Mouse (Mus musculus): Measurements from ENCODE around the gene Olfr1420. TPM values are rescaled to one million over a fixed set of nuclear protein-coding genes. Genes with fewer than 3 reads are reported as not detected.
A peak's percentile ranks its signal among the peaks of the same experiment; 100 is the strongest.
"Not testable (repeated sequence)": the region's sequence is repeated elsewhere in the genome, so short reads cannot be mapped to it uniquely, and the experiment has no call there.

Olfr1420 gene
- total and polyA plus RNA-seq, 3 experiments = 0.38 TPM; not detected in 2

DNA sequence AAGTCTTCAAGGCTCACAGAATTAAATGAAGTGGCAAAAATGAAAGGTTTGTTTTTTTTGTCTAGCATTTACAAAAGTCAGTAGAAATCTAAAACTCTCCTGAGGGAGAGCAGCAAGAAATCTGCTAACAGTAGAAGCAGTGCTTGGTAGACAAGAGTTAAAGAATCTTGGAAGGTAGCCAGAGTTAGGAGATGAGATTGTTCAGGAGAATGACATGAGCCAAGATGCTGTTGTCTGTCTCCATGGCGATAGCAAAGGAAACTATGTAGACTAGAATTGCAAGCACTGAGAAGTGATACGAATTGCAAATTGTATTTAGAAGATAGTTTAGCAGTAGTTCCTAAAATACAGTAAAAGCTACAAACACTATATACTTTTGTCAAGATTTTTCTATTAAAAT is 29.4 kb downstream of the Olfr1420 start:
- peaks cover 46% of the 10 kb centered on the region for H3K36me3 ChIP-seq (replicated peaks)
- TF ChIP-seq POLR2AphosphoS5 (IDR thresholded peaks at IDR 0.05; ENCODE audit: insufficient replicate concordance, low read depth, low read length) = no peak
- no peak for TF ChIP-seq GATA2 (IDR thresholded peaks at IDR 0.05; ENCODE audit: borderline replicate concordance, low read depth, low read length)
- TF ChIP-seq TAL1 (conservative IDR thresholded peaks at IDR 0.05; ENCODE audit: low read depth, low read length) = no peak
- TF ChIP-seq CTCF (IDR thresholded peaks at IDR 0.05; ENCODE audit: low read depth, low read length) = no peak
- TF ChIP-seq GATA1 (IDR thresholded peaks at IDR 0.05; ENCODE audit: borderline replicate concordance, low read length) = no peak
- DNase-seq (ENCODE audit: low spot score) (no peak), ATAC-seq (ENCODE audit: extremely low read depth, insufficient number of reproducible peaks, low FRiP score, poor library complexity, severe bottlenecking) (no peak)
- no peaks in the 10 kb centered on the region for H3K27me3 ChIP-seq (ENCODE audit: insufficient read depth, low read length)
- no peaks in the 10 kb centered on the region for H3K9me3 ChIP-seq (replicated peaks)
- H3K4me1 ChIP-seq (ENCODE audit: insufficient read depth, low read depth, low read length) = peaks cover 44% of the 10 kb centered on the region
- H3K4me3 ChIP-seq (ENCODE audit: low read depth, low read length) = no peak overlapping the region

DNA sequence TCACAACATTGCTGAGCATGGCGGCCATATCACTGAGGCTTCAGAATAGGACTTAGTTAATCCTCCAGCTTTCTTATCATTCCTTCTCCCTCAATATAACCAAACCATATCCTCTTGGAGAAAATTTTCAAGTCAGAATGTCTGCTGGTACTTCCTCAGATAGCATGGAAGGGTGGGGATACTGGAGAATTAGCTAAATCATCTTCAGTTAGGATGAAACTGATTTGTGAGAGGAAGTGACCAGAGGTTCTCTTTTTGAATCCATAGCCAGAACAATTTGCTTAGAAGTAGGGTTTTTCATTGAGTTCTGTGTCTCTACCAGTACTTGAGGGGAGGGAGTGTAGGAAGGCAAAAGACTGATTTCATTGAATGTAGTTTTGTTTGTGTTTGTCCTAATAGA is 35.7 kb downstream of the Olfr1420 start:
- peaks cover 71% of the 10 kb centered on the region for H3K36me3 ChIP-seq (replicated peaks)
- TF ChIP-seq CTCF (IDR thresholded peaks at IDR 0.05; ENCODE audit: low read depth, low read length) = no peak
- no peak for TF ChIP-seq TAL1 (conservative IDR thresholded peaks at IDR 0.05; ENCODE audit: low read depth, low read length)
- no peak for TF ChIP-seq POLR2AphosphoS5 (IDR thresholded peaks at IDR 0.05; ENCODE audit: insufficient replicate concordance, low read depth, low read length)
- no peak for TF ChIP-seq GATA2 (IDR thresholded peaks at IDR 0.05; ENCODE audit: borderline replicate concordance, low read depth, low read length)
- no peak for TF ChIP-seq GATA1 (IDR thresholded peaks at IDR 0.05; ENCODE audit: borderline replicate concordance, low read length)
- no peak for ATAC-seq (ENCODE audit: extremely low read depth, insufficient number of reproducible peaks, low FRiP score, poor library complexity, severe bottlenecking)
- no peak overlapping the region for H3K4me3 ChIP-seq (ENCODE audit: low read depth, low read length)
- H3K9me3 ChIP-seq (replicated peaks) = no peaks in the 10 kb centered on the region
- no peak for DNase-seq (ENCODE audit: low spot score)
- H3K4me1 ChIP-seq (ENCODE audit: insufficient read depth, low read depth, low read length) = peaks cover 9% of the 10 kb centered on the region; the same call in 1 of the 2 replicates
- no peaks in the 10 kb centered on the region for H3K27me3 ChIP-seq (ENCODE audit: insufficient read depth, low read length)

DNA sequence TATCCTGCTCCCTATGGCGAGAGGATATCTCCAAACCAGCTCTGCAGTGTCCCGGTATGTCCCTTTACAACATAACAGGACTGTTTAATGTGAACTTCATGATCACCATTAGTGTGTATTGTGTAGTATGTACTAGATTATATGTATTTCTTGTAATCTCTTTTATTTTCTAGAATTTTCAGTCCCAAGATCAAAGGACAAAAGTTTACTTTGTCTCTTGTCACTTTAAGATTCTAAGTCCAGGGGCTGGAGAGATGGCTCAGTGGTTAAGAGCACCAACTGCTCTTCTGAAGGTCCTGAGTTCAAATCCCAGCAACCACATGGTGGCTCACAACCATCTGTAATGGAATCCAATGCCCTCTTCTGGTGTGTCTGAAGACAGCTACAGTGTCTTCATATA is 36.1 kb downstream of the Olfr1420 start:
- not testable (repeated sequence) for H3K4me1 ChIP-seq (ENCODE audit: insufficient read depth, low read depth, low read length); ATAC-seq (ENCODE audit: extremely low read depth, insufficient number of reproducible peaks, low FRiP score, poor library complexity, severe bottlenecking); H3K27me3 ChIP-seq (ENCODE audit: insufficient read depth, low read length); H3K9me3 ChIP-seq (replicated peaks); H3K4me3 ChIP-seq (ENCODE audit: low read depth, low read length); DNase-seq (ENCODE audit: low spot score)
- peaks cover 68% of the 10 kb centered on the region for H3K36me3 ChIP-seq (replicated peaks)

DNA sequence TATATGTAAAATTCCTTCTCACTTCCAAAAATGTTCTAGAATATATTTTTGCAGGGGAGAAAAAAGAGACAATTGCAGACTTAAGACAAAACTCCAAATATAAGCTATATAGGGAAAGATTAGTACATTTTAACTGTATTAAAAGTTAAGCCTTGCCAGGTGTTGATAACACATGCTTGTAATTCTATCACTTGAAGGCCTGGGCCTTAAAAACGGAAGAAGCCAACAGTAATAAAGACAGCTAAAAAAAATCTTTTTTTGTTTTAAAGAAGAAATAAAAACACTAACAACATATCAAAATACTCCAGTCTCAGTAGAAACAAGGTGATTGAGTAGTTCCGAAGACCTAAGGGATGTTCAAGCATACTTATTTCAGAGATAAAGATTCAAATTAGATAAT is 40.0 kb downstream of the Olfr1420 start:
- DNase-seq (ENCODE audit: low spot score) (no peak), ATAC-seq (ENCODE audit: extremely low read depth, insufficient number of reproducible peaks, low FRiP score, poor library complexity, severe bottlenecking) (no peak)
- no peak for TF ChIP-seq TAL1 (conservative IDR thresholded peaks at IDR 0.05; ENCODE audit: low read depth, low read length)
- TF ChIP-seq CTCF (IDR thresholded peaks at IDR 0.05; ENCODE audit: low read depth, low read length) = no peak
- TF ChIP-seq GATA2 (IDR thresholded peaks at IDR 0.05; ENCODE audit: borderline replicate concordance, low read depth, low read length) = no peak
- TF ChIP-seq GATA1 (IDR thresholded peaks at IDR 0.05; ENCODE audit: borderline replicate concordance, low read length) = no peak
- TF ChIP-seq POLR2AphosphoS5 (IDR thresholded peaks at IDR 0.05; ENCODE audit: insufficient replicate concordance, low read depth, low read length) = no peak
- H3K9me3 ChIP-seq (replicated peaks) = no peaks in the 10 kb centered on the region
- peaks cover 69% of the 10 kb centered on the region for H3K36me3 ChIP-seq (replicated peaks)
- H3K4me3 ChIP-seq (ENCODE audit: low read depth, low read length) = no peak overlapping the region
- H3K4me1 ChIP-seq (ENCODE audit: insufficient read depth, low read depth, low read length) = peaks cover 17% of the 10 kb centered on the region; the same call in 1 of the 2 replicates
- no peaks in the 10 kb centered on the region for H3K27me3 ChIP-seq (ENCODE audit: insufficient read depth, low read length)

DNA sequence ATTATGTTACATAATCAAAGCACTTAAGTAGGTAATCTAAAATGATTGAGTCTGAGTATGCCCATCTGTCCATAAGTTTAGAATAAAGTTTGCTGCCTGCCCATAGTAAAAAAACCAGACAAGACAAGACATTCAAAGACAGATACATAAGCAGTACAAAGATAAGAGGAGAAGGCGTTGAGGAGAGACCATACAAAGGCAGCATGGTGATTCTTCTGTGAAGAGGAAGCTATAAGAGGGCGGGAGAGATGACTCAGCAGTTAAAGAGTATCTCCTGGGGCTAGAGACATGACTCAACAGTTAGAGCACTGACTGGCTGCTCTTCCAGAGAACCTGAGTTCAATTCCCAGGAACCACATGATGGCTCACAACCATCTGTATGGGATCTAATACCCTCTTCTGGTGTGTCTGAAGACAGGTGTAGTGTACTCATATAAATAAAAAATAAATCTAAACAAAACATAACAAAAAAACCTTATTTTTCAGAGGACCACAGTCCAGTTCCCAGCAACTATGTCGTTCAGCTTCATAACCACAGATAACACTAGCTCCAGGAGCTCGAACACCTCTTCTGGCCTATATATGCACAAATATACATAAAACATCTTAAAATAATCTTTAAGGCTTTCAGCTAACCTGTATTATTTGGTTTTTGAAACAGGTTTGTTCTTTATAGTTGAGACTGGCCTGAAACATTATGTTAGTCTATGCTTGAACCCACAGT is 41.8 kb downstream of the Olfr1420 start:
- Histone ChIP-seq H3K4me1 (ENCODE audit: insufficient read depth, low read depth, low read length) (peaks cover 17% of the 10 kb centered on the region; the same call in 1 of the 2 replicates), H3K36me3 (replicated peaks) (peaks cover 71% of the 10 kb centered on the region), H3K27me3 (ENCODE audit: insufficient read depth, low read length) (no peaks in the 10 kb centered on the region), H3K4me3 (ENCODE audit: low read depth, low read length) (no peak overlapping the region), H3K9me3 (replicated peaks) (no peaks in the 10 kb centered on the region)
- ATAC-seq (ENCODE audit: extremely low read depth, insufficient number of reproducible peaks, low FRiP score, poor library complexity, severe bottlenecking) = peak; percentile 95
- TF ChIP-seq TAL1 (conservative IDR thresholded peaks at IDR 0.05; ENCODE audit: low read depth, low read length) = peak; percentile 22; the same call in 1 of the 2 replicates
- no peak for TF ChIP-seq POLR2AphosphoS5 (IDR thresholded peaks at IDR 0.05; ENCODE audit: insufficient replicate concordance, low read depth, low read length)
- DNase-seq (ENCODE audit: low spot score) = peak; percentile 68

DNA sequence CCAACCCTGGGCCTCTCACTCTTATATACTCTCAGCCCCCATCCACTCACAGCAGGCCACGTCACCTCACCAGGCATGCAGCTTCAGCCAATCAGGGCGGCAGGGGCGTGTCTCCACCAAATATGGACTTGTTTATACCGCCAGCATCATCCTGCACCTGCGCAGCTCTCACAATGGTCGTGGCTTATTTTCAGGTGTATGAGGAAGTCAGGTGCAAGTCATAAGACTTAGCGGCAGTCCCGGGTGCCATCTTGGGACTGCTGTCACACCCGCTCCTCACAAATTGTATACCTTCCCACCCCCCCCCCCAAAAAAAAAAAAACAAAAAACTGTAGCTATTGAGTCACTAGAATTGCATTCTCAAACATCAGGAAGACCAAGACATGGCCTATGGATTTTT is 60.1 kb downstream of the Olfr1420 start:
- not testable (repeated sequence) for H3K4me1 ChIP-seq (ENCODE audit: insufficient read depth, low read depth, low read length); H3K9me3 ChIP-seq (replicated peaks); H3K4me3 ChIP-seq (ENCODE audit: low read depth, low read length); H3K27me3 ChIP-seq (ENCODE audit: insufficient read depth, low read length); DNase-seq (ENCODE audit: low spot score); ATAC-seq (ENCODE audit: extremely low read depth, insufficient number of reproducible peaks, low FRiP score, poor library complexity, severe bottlenecking)
- peaks cover 46% of the 10 kb centered on the region for H3K36me3 ChIP-seq (replicated peaks)

Other genes starting within 250 kb of the Olfr1420 start
- not detected in 2 replicates for gene Ms4a3, start 245.7 kb upstream of the Olfr1420 start, total RNA-seq (2014; fragmentation: Nextera tagmentation)
- gene Ms4a3, start 245.7 kb upstream of the Olfr1420 start, total RNA-seq (2017) = 0.35 TPM in 1 of 2 replicates, not detected in the other
- not detected in 2 replicates for gene Ms4a3, start 245.7 kb upstream of the Olfr1420 start, polyA plus RNA-seq (2012)
- gene Oosp2, start 226.0 kb upstream of the Olfr1420 start, total RNA-seq (2014; fragmentation: Nextera tagmentation) = not detected in 2 replicates
- not detected in 2 replicates for gene Oosp2, start 226.0 kb upstream of the Olfr1420 start, total RNA-seq (2017)
- gene Oosp2, start 226.0 kb upstream of the Olfr1420 start, polyA plus RNA-seq (2012) = not detected in 2 replicates
- gene Oosp1, start 195.4 kb upstream of the Olfr1420 start, total RNA-seq (2014; fragmentation: Nextera tagmentation) = not detected in 2 replicates
- gene Oosp1, start 195.4 kb upstream of the Olfr1420 start, total RNA-seq (2017) = 0.11 TPM in 1 of 2 replicates, not detected in the other
- gene Oosp1, start 195.4 kb upstream of the Olfr1420 start, polyA plus RNA-seq (2012) = not detected in 2 replicates
- not detected in 2 replicates for gene Oosp3, start 189.5 kb upstream of the Olfr1420 start, total RNA-seq (2014; fragmentation: Nextera tagmentation)
- gene Oosp3, start 189.5 kb upstream of the Olfr1420 start, total RNA-seq (2017) = not detected in 2 replicates
- gene Oosp3, start 189.5 kb upstream of the Olfr1420 start, polyA plus RNA-seq (2012) = not detected in 2 replicates
- gene Gif, start 139.0 kb upstream of the Olfr1420 start, total RNA-seq (2014; fragmentation: Nextera tagmentation) = not detected in 2 replicates
- 0.06 TPM in 1 of 2 replicates, not detected in the other for gene Gif, start 139.0 kb upstream of the Olfr1420 start, total RNA-seq (2017)
- gene Gif, start 139.0 kb upstream of the Olfr1420 start, polyA plus RNA-seq (2012) = not detected in 2 replicates
- 42.2 and 53.1 TPM in 2 replicates for gene Mrpl16, start 116.2 kb upstream of the Olfr1420 start, total RNA-seq (2014; fragmentation: Nextera tagmentation)
- 68.5 and 91.4 TPM in 2 replicates for gene Mrpl16, start 116.2 kb upstream of the Olfr1420 start, total RNA-seq (2017)
- 10.1 and 27.1 TPM in 2 replicates for gene Mrpl16, start 116.2 kb upstream of the Olfr1420 start, polyA plus RNA-seq (2012)
- not detected in 2 replicates for gene Stx3, start 67.2 kb upstream of the Olfr1420 start, total RNA-seq (2014; fragmentation: Nextera tagmentation)
- 1.3 and 1.9 TPM in 2 replicates for gene Stx3, start 67.2 kb upstream of the Olfr1420 start, total RNA-seq (2017)
- not detected in 2 replicates for gene Stx3, start 67.2 kb upstream of the Olfr1420 start, polyA plus RNA-seq (2012)
- not detected in 2 replicates for gene Olfr1417, start 47.3 kb upstream of the Olfr1420 start, total RNA-seq (2014; fragmentation: Nextera tagmentation)
- gene Olfr1417, start 47.3 kb upstream of the Olfr1420 start, total RNA-seq (2017) = 0.05 and 0.29 TPM in 2 replicates
- not detected in 2 replicates for gene Olfr1417, start 47.3 kb upstream of the Olfr1420 start, polyA plus RNA-seq (2012)
- not detected in 2 replicates for gene Olfr1418, start 25.5 kb upstream of the Olfr1420 start, total RNA-seq (2014; fragmentation: Nextera tagmentation)
- 0.11 and 0.17 TPM in 2 replicates for gene Olfr1418, start 25.5 kb upstream of the Olfr1420 start, total RNA-seq (2017)
- not detected in 2 replicates for gene Olfr1418, start 25.5 kb upstream of the Olfr1420 start, polyA plus RNA-seq (2012)
- not detected in 2 replicates for gene Olfr1419, start 11.5 kb upstream of the Olfr1420 start, total RNA-seq (2014; fragmentation: Nextera tagmentation)
- 0.22 TPM in 1 of 2 replicates, not detected in the other for gene Olfr1419, start 11.5 kb upstream of the Olfr1420 start, total RNA-seq (2017)
- not detected in 2 replicates for gene Olfr1419, start 11.5 kb upstream of the Olfr1420 start, polyA plus RNA-seq (2012)
- gene Patl1, start 25.8 kb downstream of the Olfr1420 start, total RNA-seq (2014; fragmentation: Nextera tagmentation) = 59.4 and 65.8 TPM in 2 replicates
- gene Patl1, start 25.8 kb downstream of the Olfr1420 start, total RNA-seq (2017) = 19.0 and 20.4 TPM in 2 replicates
- 15.8 and 17.7 TPM in 2 replicates for gene Patl1, start 25.8 kb downstream of the Olfr1420 start, polyA plus RNA-seq (2012)
- 44.8 and 50.4 TPM in 2 replicates for gene Osbp, start 79.4 kb downstream of the Olfr1420 start, total RNA-seq (2014; fragmentation: Nextera tagmentation)
- 28.9 and 32.1 TPM in 2 replicates for gene Osbp, start 79.4 kb downstream of the Olfr1420 start, total RNA-seq (2017)
- 10.2 and 12.2 TPM in 2 replicates for gene Osbp, start 79.4 kb downstream of the Olfr1420 start, polyA plus RNA-seq (2012)
- not detected in 2 replicates for gene Olfr1423, start 154.8 kb downstream of the Olfr1420 start, total RNA-seq (2014; fragmentation: Nextera tagmentation)
- gene Olfr1423, start 154.8 kb downstream of the Olfr1420 start, total RNA-seq (2017) = 0.05 and 0.12 TPM in 2 replicates
- gene Olfr1423, start 154.8 kb downstream of the Olfr1420 start, polyA plus RNA-seq (2012) = not detected in 2 replicates
- not detected in 2 replicates for gene Olfr1424, start 176.1 kb downstream of the Olfr1420 start, total RNA-seq (2014; fragmentation: Nextera tagmentation)
- not detected in 2 replicates for gene Olfr1424, start 176.1 kb downstream of the Olfr1420 start, total RNA-seq (2017)
- gene Olfr1424, start 176.1 kb downstream of the Olfr1420 start, polyA plus RNA-seq (2012) = not detected in 2 replicates
- not detected in 2 replicates for gene Olfr1425, start 191.2 kb downstream of the Olfr1420 start, total RNA-seq (2014; fragmentation: Nextera tagmentation)
- 0.17 and 0.44 TPM in 2 replicates for gene Olfr1425, start 191.2 kb downstream of the Olfr1420 start, total RNA-seq (2017)
- not detected in 2 replicates for gene Olfr1425, start 191.2 kb downstream of the Olfr1420 start, polyA plus RNA-seq (2012)
- not detected in 2 replicates for gene Olfr1426, start 205.4 kb downstream of the Olfr1420 start, total RNA-seq (2014; fragmentation: Nextera tagmentation)
- 0.11 and 0.12 TPM in 2 replicates for gene Olfr1426, start 205.4 kb downstream of the Olfr1420 start, total RNA-seq (2017)
- not detected in 2 replicates for gene Olfr1426, start 205.4 kb downstream of the Olfr1420 start, polyA plus RNA-seq (2012)
- not detected in 2 replicates for gene Olfr1427, start 216.8 kb downstream of the Olfr1420 start, total RNA-seq (2014; fragmentation: Nextera tagmentation)
- gene Olfr1427, start 216.8 kb downstream of the Olfr1420 start, total RNA-seq (2017) = 0.05 TPM in 1 of 2 replicates, not detected in the other
- not detected in 2 replicates for gene Olfr1427, start 216.8 kb downstream of the Olfr1420 start, polyA plus RNA-seq (2012)
- not detected in 2 replicates for gene Olfr1428, start 229.3 kb downstream of the Olfr1420 start, total RNA-seq (2014; fragmentation: Nextera tagmentation)
- gene Olfr1428, start 229.3 kb downstream of the Olfr1420 start, total RNA-seq (2017) = 0.12 and 0.22 TPM in 2 replicates
- gene Olfr1428, start 229.3 kb downstream of the Olfr1420 start, polyA plus RNA-seq (2012) = not detected in 2 replicates
- gene Olfr76, start 236.6 kb downstream of the Olfr1420 start, total RNA-seq (2014; fragmentation: Nextera tagmentation) = not detected in 2 replicates
- gene Olfr76, start 236.6 kb downstream of the Olfr1420 start, total RNA-seq (2017) = 0.33 TPM in 1 of 2 replicates, not detected in the other
- gene Olfr76, start 236.6 kb downstream of the Olfr1420 start, polyA plus RNA-seq (2012) = not detected in 2 replicates

Measured in G1E (cell line).